Mouse (Mus musculus) G1E (cell line): ENCODE measurements around the gene Lrrc3c.

Source experiments
- CTCF ChIP-seq: IDR thresholded peaks from 2 replicates; pipeline ENCODE4 v1.5.1; 2012; ENCODE audit warnings: low read depth, low read length, inconsistent platforms, mixed read lengths
- GATA2 ChIP-seq: IDR thresholded peaks from 2 replicates; pipeline ENCODE4 v1.6.1; 2012; ENCODE audit warnings: low read depth, low read length, inconsistent platforms, borderline replicate concordance
- TAL1 ChIP-seq: conservative IDR thresholded peaks from 2 replicates; pipeline ENCODE4 v1.6.1; 2012; ENCODE audit warnings: low read depth, low read length, inconsistent platforms, mixed read lengths

- TF ChIP-seq CTCF (no peak), TAL1 (no peak), GATA2 (no peak)
These were observed 44.1 kb upstream of the Lrrc3c start for GRCm38 (mm10) chr11:98553966-98554365.
